Mouse (Mus musculus) liver, embryonic 12.5 days (tissue): ENCODE data around the gene Pdcd1lg2. TPM values are rescaled to one million over a fixed set of nuclear protein-coding genes. Genes with fewer than 3 reads are reported as not detected.

Experiments used
- ATAC-seq: fragments of 200-750 bp; cut with Nextera tagmentation; 2 replicates; pipeline ENCODE4 v1.8.0; 2017; ENCODE audit warnings: moderate number of reproducible peaks, mild to moderate bottlenecking, moderate library complexity
- H3K27ac ChIP-seq: fragments of 300-500 bp; sonication (generic); 2 replicates; pipeline ENCODE4 v1.5.1; 2016; ENCODE audit warnings: mild to moderate bottlenecking
- H3K27me3 ChIP-seq: fragments of 300-500 bp; sonication (generic); replicated peaks from 2 replicates; pipeline ENCODE4 v1.6.1; 2016; ENCODE audit warnings: mild to moderate bottlenecking, moderate library complexity
- H3K36me3 ChIP-seq: fragments of 300-500 bp; sonication (generic); 2 replicates; pipeline ENCODE4 v1.6.1; 2016; ENCODE audit warnings: mild to moderate bottlenecking, moderate library complexity
- H3K4me1 ChIP-seq: fragments of 300-500 bp; sonication (generic); 2 replicates; pipeline ENCODE4 v1.6.1; 2016
- H3K4me2 ChIP-seq: fragments of 300-500 bp; sonication (generic); 2 replicates; pipeline ENCODE4 v1.6.1; 2016; ENCODE audit warnings: mild to moderate bottlenecking, moderate library complexity
- H3K4me3 ChIP-seq: fragments of 300-500 bp; sonication (generic); 2 replicates; pipeline ENCODE4 v1.5.1; 2016; ENCODE audit warnings: mild to moderate bottlenecking, moderate library complexity
- H3K9ac ChIP-seq: fragments of 300-500 bp; sonication (generic); 2 replicates; pipeline ENCODE4 v1.6.1; 2016; ENCODE audit warnings: mild to moderate bottlenecking, moderate library complexity
- H3K9me3 ChIP-seq: fragments of 300-500 bp; sonication (generic); replicated peaks from 2 replicates; pipeline ENCODE4 v1.6.1; 2016; ENCODE audit warnings: mild to moderate bottlenecking, moderate library complexity
- WGBS: fragments of 180-500 bp; shearing (Covaris S2); methylation state at CpG from one replicate; pipeline ENCODE4 v1.1.7; 2016; ENCODE audit not compliant: insufficient replicate concordance; 5-methylcytosine and 5-hydroxymethylcytosine counted together
- polyA plus RNA-seq: library from polyadenylated mRNA; unstranded; fragments of >200 nt; fragmentation: Nextera tagmentation; extraction: Ambion mirVana; gene quantifications from 2 replicates; pipeline ENCODE4 v1.2.1, GENCODE M21; 2016

The Pdcd1lg2 gene
- polyA plus RNA-seq, 1 experiment from 2014 or later: 0.17 TPM

- peaks cover 35% of the 10 kb centered on the region for H3K4me1 ChIP-seq
- no peaks in the 10 kb centered on the region for H3K9me3 ChIP-seq
- ATAC-seq: no peak
- 78% methylated on average over 16 of the region's 16 CpGs for WGBS
- no peaks in the 10 kb centered on the region for H3K36me3 ChIP-seq
- no peak overlapping the region for H3K4me2 ChIP-seq
- H3K4me3 ChIP-seq: no peak overlapping the region
- H3K27ac ChIP-seq: no peak overlapping the region
- no peaks in the 10 kb centered on the region for H3K27me3 ChIP-seq
- no peak overlapping the region for H3K9ac ChIP-seq
Measured at GRCm38 (mm10) chr19:29422013-29422645, 11.4 kb downstream of the Pdcd1lg2 start.

GRCm38 (mm10) chr19:29422796-29423195 lies 12.1 kb downstream of the Pdcd1lg2 start:
- 65% methylated on average over 7 of the region's 7 CpGs for WGBS

GRCm38 (mm10) chr19:29430516-29430915 lies 19.8 kb downstream of the Pdcd1lg2 start:
- no peak overlapping the region for H3K27ac ChIP-seq
- H3K4me3 ChIP-seq: no peak overlapping the region
- H3K36me3 ChIP-seq: no peaks in the 10 kb centered on the region
- H3K9ac ChIP-seq: no peak overlapping the region
- H3K27me3 ChIP-seq: no peaks in the 10 kb centered on the region
- ATAC-seq: no peak
- 51% methylated on average over 3 of the region's 3 CpGs for WGBS
- H3K4me2 ChIP-seq: 0 out of 2 replicates have a peak overlapping the region, but pooled peaks have one; percentile 7
- peaks cover 14% of the 10 kb centered on the region for H3K4me1 ChIP-seq
- no peaks in the 10 kb centered on the region for H3K9me3 ChIP-seq

More at GRCm38 (mm10) chr19:29422796-29423195, 12.1 kb downstream of the Pdcd1lg2 start:
- no peaks in the 10 kb centered on the region for H3K36me3 ChIP-seq
- no peaks in the 10 kb centered on the region for H3K9me3 ChIP-seq
- no peak overlapping the region for H3K9ac ChIP-seq
- ATAC-seq: no peak
- H3K4me3 ChIP-seq: no peak overlapping the region
- H3K27ac ChIP-seq: no peak overlapping the region
- H3K4me1 ChIP-seq: peaks cover 28% of the 10 kb centered on the region
- H3K27me3 ChIP-seq: no peaks in the 10 kb centered on the region
- H3K4me2 ChIP-seq: no peak overlapping the region

- Histone ChIP-seq H3K9me3 (no peaks in the 10 kb centered on the region), H3K4me2 (peak overlapping the region; percentile 7; the same call in 1 of the 2 replicates), H3K4me1 (peaks cover 14% of the 10 kb centered on the region), H3K27me3 (no peaks in the 10 kb centered on the region), H3K36me3 (no peaks in the 10 kb centered on the region), H3K4me3 (no peak overlapping the region), H3K9ac (no peak overlapping the region), H3K27ac (no peak overlapping the region; the same call in 1 of the 2 replicates)
- ATAC-seq: peak; percentile 58; the same call in 1 of the 2 replicates
- WGBS: 7% methylated on average over 3 of the region's 3 CpGs
Measured at GRCm38 (mm10) chr19:29430953-29431352, 20.2 kb downstream of the Pdcd1lg2 start.

GRCm38 (mm10) chr19:29436793-29437479 lies 26.2 kb downstream of the Pdcd1lg2 start:
- 75% methylated on average over 18 of the region's 18 CpGs for WGBS
- Histone ChIP-seq H3K4me2 (no peak overlapping the region), H3K36me3 (no peaks in the 10 kb centered on the region), H3K9me3 (no peaks in the 10 kb centered on the region), H3K4me1 (no peaks in the 10 kb centered on the region), H3K27ac (no peak overlapping the region), H3K9ac (no peak overlapping the region), H3K4me3 (no peak overlapping the region), H3K27me3 (no peaks in the 10 kb centered on the region)
- no peak for ATAC-seq

- 79% methylated on average over 1 of the region's 1 CpGs for WGBS
Measured at GRCm38 (mm10) chr19:29437849-29438248, 27.1 kb downstream of the Pdcd1lg2 start.

GRCm38 (mm10) chr19:29439242-29439641 lies 28.5 kb downstream of the Pdcd1lg2 start:
- Histone ChIP-seq H3K9me3 (no peaks in the 10 kb centered on the region), H3K27ac (no peak overlapping the region), H3K4me2 (no peak overlapping the region), H3K36me3 (no peaks in the 10 kb centered on the region), H3K4me1 (no peaks in the 10 kb centered on the region), H3K9ac (no peak overlapping the region), H3K4me3 (no peak overlapping the region), H3K27me3 (no peaks in the 10 kb centered on the region)
- 45% methylated on average over 3 of the region's 3 CpGs for WGBS
- no peak for ATAC-seq

More at GRCm38 (mm10) chr19:29437849-29438248, 27.1 kb downstream of the Pdcd1lg2 start:
- H3K27ac ChIP-seq: no peak overlapping the region
- H3K9ac ChIP-seq: no peak overlapping the region
- no peak overlapping the region for H3K4me3 ChIP-seq
- H3K36me3 ChIP-seq: no peaks in the 10 kb centered on the region
- ATAC-seq: no peak
- H3K4me1 ChIP-seq: no peaks in the 10 kb centered on the region
- no peak overlapping the region for H3K4me2 ChIP-seq
- no peaks in the 10 kb centered on the region for H3K27me3 ChIP-seq
- H3K9me3 ChIP-seq: no peaks in the 10 kb centered on the region

GRCm38 (mm10) chr19:29442492-29442891 lies 31.8 kb downstream of the Pdcd1lg2 start:
- Histone ChIP-seq H3K9me3 (0 out of 2 replicates have a peak, but pooled peaks cover 5% of the 10 kb centered on the region), H3K4me2 (no peak overlapping the region), H3K36me3 (no peaks in the 10 kb centered on the region), H3K9ac (no peak overlapping the region), H3K27me3 (no peaks in the 10 kb centered on the region), H3K4me3 (no peak overlapping the region), H3K27ac (no peak overlapping the region), H3K4me1 (no peaks in the 10 kb centered on the region)
- WGBS: 56% methylated on average over 2 of the region's 2 CpGs
- ATAC-seq: no peak

GRCm38 (mm10) chr19:29444364-29444763 lies 33.6 kb downstream of the Pdcd1lg2 start:
- no peak overlapping the region for H3K9ac ChIP-seq
- no peak overlapping the region for H3K27ac ChIP-seq
- WGBS: 81% methylated on average over 3 of the region's 3 CpGs
- no peak overlapping the region for H3K4me2 ChIP-seq
- ATAC-seq: no peak
- H3K4me3 ChIP-seq: no peak overlapping the region
- H3K4me1 ChIP-seq: no peaks in the 10 kb centered on the region
- no peaks in the 10 kb centered on the region for H3K36me3 ChIP-seq
- H3K9me3 ChIP-seq: 0 out of 2 replicates have a peak, but pooled peaks cover 5% of the 10 kb centered on the region
- no peaks in the 10 kb centered on the region for H3K27me3 ChIP-seq

GRCm38 (mm10) chr19:29448373-29448772 lies 37.7 kb downstream of the Pdcd1lg2 start:
- Histone ChIP-seq H3K27ac (no peak overlapping the region), H3K36me3 (no peaks in the 10 kb centered on the region), H3K4me2 (no peak overlapping the region), H3K9me3 (0 out of 2 replicates have a peak, but pooled peaks cover 5% of the 10 kb centered on the region), H3K9ac (no peak overlapping the region), H3K27me3 (no peaks in the 10 kb centered on the region), H3K4me1 (no peaks in the 10 kb centered on the region), H3K4me3 (no peak overlapping the region)
- no peak for ATAC-seq
- WGBS: 50% methylated on average over 1 of the region's 1 CpGs

GRCm38 (mm10) chr19:29450376-29450775 lies 39.7 kb downstream of the Pdcd1lg2 start:
- no peak overlapping the region for H3K9ac ChIP-seq
- no peak for ATAC-seq
- no peaks in the 10 kb centered on the region for H3K9me3 ChIP-seq
- H3K4me1 ChIP-seq: no peaks in the 10 kb centered on the region
- H3K4me2 ChIP-seq: no peak overlapping the region
- WGBS: 82% methylated on average over 8 of the region's 8 CpGs
- no peak overlapping the region for H3K27ac ChIP-seq
- H3K27me3 ChIP-seq: no peaks in the 10 kb centered on the region
- H3K36me3 ChIP-seq: no peaks in the 10 kb centered on the region
- no peak overlapping the region for H3K4me3 ChIP-seq

- Histone ChIP-seq H3K36me3 (no peaks in the 10 kb centered on the region), H3K27me3 (no peaks in the 10 kb centered on the region), H3K27ac (no peak overlapping the region), H3K9ac (no peak overlapping the region), H3K4me2 (no peak overlapping the region), H3K4me3 (no peak overlapping the region), H3K9me3 (no peaks in the 10 kb centered on the region), H3K4me1 (no peaks in the 10 kb centered on the region)
- 28% methylated on average over 10 of the region's 10 CpGs for WGBS
- ATAC-seq: no peak
Measured at GRCm38 (mm10) chr19:29454141-29454601, 43.5 kb downstream of the Pdcd1lg2 start.
